Mouse (Mus musculus): ENCODE measurements around the gene Stub1. TPM values are rescaled to one million over a fixed set of nuclear protein-coding genes. Genes with fewer than 3 reads are reported as not detected.

Stub1 gene
- polyA plus RNA-seq, 1 experiment: 190 TPM

- H3K4me1 ChIP-seq (replicated peaks; ENCODE audit: control insufficient read depth, insufficient read depth, low read length): peaks cover 43% of the 10 kb centered on the region
- H3K27me3 ChIP-seq (ENCODE audit: control insufficient read depth, insufficient read depth, low read length): no peaks in the 10 kb centered on the region
- TF ChIP-seq CTCF (IDR thresholded peaks at IDR 0.05; ENCODE audit: borderline replicate concordance, control insufficient read depth, extremely low read depth, insufficient read depth, low read length, poor library complexity) (no peak), POLR2A (IDR thresholded peaks at IDR 0.05; ENCODE audit: control insufficient read depth, extremely low read depth, insufficient read depth, low read length, poor library complexity) (no peak)
- 95% methylated on average over 22 of the region's 22 CpGs for WGBS
- H3K4me3 ChIP-seq (ENCODE audit: control insufficient read depth, insufficient read depth, low read length): no peak overlapping the region
- no peak overlapping the region for H3K27ac ChIP-seq (ENCODE audit: control insufficient read depth, insufficient read depth, low read length)
- H3K36me3 ChIP-seq (ENCODE audit: control insufficient read depth, insufficient read depth, low read length): peaks cover 4% of the 10 kb centered on the region; the same call in 1 of the 2 replicates
- DNase-seq: no peak
Observed at GRCm38 (mm10) chr17:25827546-25828222, 5.5 kb downstream of the Stub1 start.

GRCm38 (mm10) chr17:25827011-25827410 is 6.2 kb downstream of the Stub1 start:
- peaks cover 4% of the 10 kb centered on the region; the same call in 1 of the 2 replicates for H3K36me3 ChIP-seq (ENCODE audit: control insufficient read depth, insufficient read depth, low read length)

DNA sequence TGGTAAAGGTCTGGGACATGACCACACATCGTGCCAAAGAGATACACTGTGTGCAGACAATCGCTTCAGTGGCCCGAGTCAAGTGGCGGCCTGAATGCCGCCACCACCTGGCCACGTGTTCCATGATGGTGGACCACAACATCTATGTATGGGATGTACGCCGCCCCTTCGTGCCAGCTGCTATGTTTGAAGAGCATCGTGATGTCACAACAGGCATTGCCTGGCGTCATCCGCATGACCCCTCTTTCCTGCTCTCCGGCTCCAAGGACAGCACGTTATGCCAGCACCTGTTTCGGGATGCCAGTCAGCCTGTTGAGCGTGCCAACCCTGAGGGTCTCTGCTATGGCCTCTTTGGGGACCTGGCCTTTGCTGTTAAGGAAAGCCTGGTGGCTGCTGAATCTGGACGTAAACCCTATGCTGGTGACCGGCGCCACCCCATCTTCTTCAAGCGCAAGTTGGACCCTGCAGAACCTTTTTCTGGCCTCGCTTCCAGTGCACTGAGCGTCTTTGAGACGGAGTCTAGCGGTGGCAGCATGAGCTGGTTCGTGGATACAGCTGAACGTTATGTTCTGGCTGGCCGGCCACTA is 7.1 kb downstream of the Stub1 start:
- H3K4me3 ChIP-seq (ENCODE audit: control insufficient read depth, insufficient read depth, low read length): no peak overlapping the region
- peaks cover 4% of the 10 kb centered on the region; the same call in 1 of the 2 replicates for H3K36me3 ChIP-seq (ENCODE audit: control insufficient read depth, insufficient read depth, low read length)
- peaks cover 31% of the 10 kb centered on the region for H3K4me1 ChIP-seq (replicated peaks; ENCODE audit: control insufficient read depth, insufficient read depth, low read length)
- DNase-seq: no peak
- no peaks in the 10 kb centered on the region; the same call in 1 of the 2 replicates for H3K27me3 ChIP-seq (ENCODE audit: control insufficient read depth, insufficient read depth, low read length)
- 98% methylated on average over 27 of the region's 27 CpGs for WGBS
- no peak for TF ChIP-seq CTCF (IDR thresholded peaks at IDR 0.05; ENCODE audit: borderline replicate concordance, control insufficient read depth, extremely low read depth, insufficient read depth, low read length, poor library complexity)
- H3K27ac ChIP-seq (ENCODE audit: control insufficient read depth, insufficient read depth, low read length): no peak overlapping the region

More at GRCm38 (mm10) chr17:25827011-25827410, 6.2 kb downstream of the Stub1 start:
- H3K4me1 ChIP-seq (replicated peaks; ENCODE audit: control insufficient read depth, insufficient read depth, low read length): peaks cover 40% of the 10 kb centered on the region
- H3K27me3 ChIP-seq (ENCODE audit: control insufficient read depth, insufficient read depth, low read length): no peaks in the 10 kb centered on the region
- TF ChIP-seq CTCF (IDR thresholded peaks at IDR 0.05; ENCODE audit: borderline replicate concordance, control insufficient read depth, extremely low read depth, insufficient read depth, low read length, poor library complexity) (no peak), POLR2A (IDR thresholded peaks at IDR 0.05; ENCODE audit: control insufficient read depth, extremely low read depth, insufficient read depth, low read length, poor library complexity) (no peak)
- WGBS: 97% methylated on average over 13 of the region's 13 CpGs
- H3K27ac ChIP-seq (ENCODE audit: control insufficient read depth, insufficient read depth, low read length): no peak overlapping the region
- H3K4me3 ChIP-seq (ENCODE audit: control insufficient read depth, insufficient read depth, low read length): no peak overlapping the region
- DNase-seq: no peak

DNA sequence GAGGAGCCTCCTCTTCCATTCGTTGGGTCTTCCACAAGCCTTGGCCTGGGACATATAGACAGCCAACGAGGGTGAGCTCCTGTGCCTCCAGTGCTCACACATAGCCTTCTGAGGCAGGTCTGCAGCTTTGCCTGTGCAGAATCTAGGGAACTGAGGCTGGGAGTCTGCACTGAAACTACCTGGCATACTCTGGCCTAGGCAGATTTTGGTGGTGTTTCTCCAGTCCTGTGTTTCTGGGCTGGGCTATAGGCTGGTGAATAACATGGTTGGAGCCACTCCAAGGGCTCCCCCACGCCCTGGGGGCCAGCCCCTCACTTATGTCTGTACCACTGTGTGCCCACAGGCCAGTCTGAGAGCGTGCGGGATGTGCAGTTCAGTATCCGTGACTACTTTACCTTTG is 7.9 kb downstream of the Stub1 start:
- TF ChIP-seq POLR2A (IDR thresholded peaks at IDR 0.05; ENCODE audit: control insufficient read depth, extremely low read depth, insufficient read depth, low read length, poor library complexity) (no peak), CTCF (IDR thresholded peaks at IDR 0.05; ENCODE audit: borderline replicate concordance, control insufficient read depth, extremely low read depth, insufficient read depth, low read length, poor library complexity) (no peak)
- 97% methylated on average over 6 of the region's 6 CpGs for WGBS
- H3K4me1 ChIP-seq (replicated peaks; ENCODE audit: control insufficient read depth, insufficient read depth, low read length): peaks cover 31% of the 10 kb centered on the region
- H3K36me3 ChIP-seq (ENCODE audit: control insufficient read depth, insufficient read depth, low read length): no peaks in the 10 kb centered on the region
- H3K4me3 ChIP-seq (ENCODE audit: control insufficient read depth, insufficient read depth, low read length): no peak overlapping the region
- H3K27ac ChIP-seq (ENCODE audit: control insufficient read depth, insufficient read depth, low read length): no peak overlapping the region
- DNase-seq: no peak
- no peaks in the 10 kb centered on the region; the same call in 1 of the 2 replicates for H3K27me3 ChIP-seq (ENCODE audit: control insufficient read depth, insufficient read depth, low read length)

GRCm38 (mm10) chr17:25824362-25825142 is 8.7 kb downstream of the Stub1 start:
- Histone ChIP-seq H3K27me3 (ENCODE audit: control insufficient read depth, insufficient read depth, low read length) (peaks cover 3% of the 10 kb centered on the region; the same call in 1 of the 2 replicates), H3K4me1 (replicated peaks; ENCODE audit: control insufficient read depth, insufficient read depth, low read length) (peaks cover 28% of the 10 kb centered on the region), H3K36me3 (ENCODE audit: control insufficient read depth, insufficient read depth, low read length) (no peaks in the 10 kb centered on the region), H3K4me3 (ENCODE audit: control insufficient read depth, insufficient read depth, low read length) (peak overlapping the region; percentile 96), H3K27ac (ENCODE audit: control insufficient read depth, insufficient read depth, low read length) (no peak overlapping the region)
- 82% methylated on average over 17 of the region's 17 CpGs for whole genome bisulfite sequencing
- DNase-seq: no peak
- no peak for TF ChIP-seq CTCF (IDR thresholded peaks at IDR 0.05; ENCODE audit: borderline replicate concordance, control insufficient read depth, extremely low read depth, insufficient read depth, low read length, poor library complexity)
- no peak for TF ChIP-seq POLR2A (IDR thresholded peaks at IDR 0.05; ENCODE audit: control insufficient read depth, extremely low read depth, insufficient read depth, low read length, poor library complexity)

DNA sequence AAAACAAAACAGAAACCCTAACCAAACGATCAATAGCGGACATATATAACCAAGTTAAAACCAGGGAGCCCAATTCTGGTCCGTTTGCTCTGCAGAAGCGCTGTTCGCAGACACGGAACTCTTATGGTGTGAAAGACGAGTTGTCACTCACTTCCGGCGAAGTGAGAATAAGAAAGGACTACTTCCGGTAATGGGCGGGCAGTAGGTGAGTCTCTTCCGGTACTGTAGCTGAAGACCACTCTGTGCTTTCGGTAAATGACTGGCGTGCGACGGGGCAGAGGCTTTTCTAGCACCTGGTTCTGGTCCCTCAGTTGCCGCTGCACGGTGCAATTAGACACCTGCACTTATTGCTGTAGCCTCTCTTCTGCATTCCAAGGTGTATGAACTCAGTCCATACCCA is 9.8 kb downstream of the Stub1 start, which contains the start of gene Wdr24:
Gene Wdr24 (plus strand): TSS at position 176 of the 400 bp plus-strand sequence.
- Histone ChIP-seq H3K4me1 (replicated peaks; ENCODE audit: control insufficient read depth, insufficient read depth, low read length) (peaks cover 20% of the 10 kb centered on the region), H3K27ac (ENCODE audit: control insufficient read depth, insufficient read depth, low read length) (peak within 1 kb of the TSS; percentile 50; the same call in 1 of the 2 replicates), H3K4me3 (ENCODE audit: control insufficient read depth, insufficient read depth, low read length) (peak within 1 kb of the TSS; percentile 96), H3K36me3 (ENCODE audit: control insufficient read depth, insufficient read depth, low read length) (no peaks in the 10 kb centered on the region), H3K27me3 (ENCODE audit: control insufficient read depth, insufficient read depth, low read length) (peaks cover 9% of the 10 kb centered on the region; the same call in 1 of the 2 replicates)
- no peak for TF ChIP-seq CTCF (IDR thresholded peaks at IDR 0.05; ENCODE audit: borderline replicate concordance, control insufficient read depth, extremely low read depth, insufficient read depth, low read length, poor library complexity)
- no peak; the same call in 1 of the 2 replicates for TF ChIP-seq POLR2A (IDR thresholded peaks at IDR 0.05; ENCODE audit: control insufficient read depth, extremely low read depth, insufficient read depth, low read length, poor library complexity)
- WGBS: under 1% methylated on average over 18 of the region's 18 CpGs
- peak; percentile 80 for DNase-seq

Data from thymus, adult 2 months (tissue).